ENCODE assay signal across 8 mouse cellular contexts in genomic region chr19:42147170-42147768, GRCm38 (mm10). TPM values are rescaled to one million over a fixed set of nuclear protein-coding genes. Genes with fewer than 3 reads are reported as not detected.
A peak's percentile ranks its signal among the peaks of the same experiment; 100 is the strongest.
DNase-seq lines count a peak whose midpoint lies in the region; ATAC-seq lines count a peak whose summit lies in the region.

TSS of gene Marveld1 (plus strand) at chr19:42147400.

- 0% methylated on average over 56 of the region's 57 CpGs for WGBS in embryonic facial prominence, embryonic 15.5 days
- WGBS in heart, embryonic 12.5 days = under 1% methylated on average over 54 of the region's 57 CpGs
- WGBS in kidney, embryonic 14.5 days = under 1% methylated on average over 21 of the region's 57 CpGs
- under 1% methylated on average over 30 of the region's 57 CpGs for WGBS in lung, embryonic 15.5 days

- peaks cover 55% of the 10 kb centered on the region for H3K4me1 ChIP-seq in embryonic facial prominence, embryonic 15.5 days
- H3K4me1 ChIP-seq in heart, embryonic 12.5 days (replicated peaks) = peaks cover 48% of the 10 kb centered on the region
- H3K4me1 ChIP-seq in kidney, embryonic 14.5 days (ENCODE audit: control insufficient read depth, insufficient read depth, low read length) = peaks cover 20% of the 10 kb centered on the region
- peaks cover 70% of the 10 kb centered on the region for H3K4me1 ChIP-seq in lung, embryonic 15.5 days

- H3K9me3 ChIP-seq in embryonic facial prominence, embryonic 15.5 days (replicated peaks) = no peaks in the 10 kb centered on the region
- no peaks in the 10 kb centered on the region for H3K9me3 ChIP-seq in heart, embryonic 12.5 days (replicated peaks)
- no peaks in the 10 kb centered on the region for H3K9me3 ChIP-seq in kidney, embryonic 14.5 days (ENCODE audit: control insufficient read depth, low read length)
- H3K9me3 ChIP-seq in lung, embryonic 15.5 days = no peaks in the 10 kb centered on the region

- ATAC-seq in embryonic facial prominence, embryonic 15.5 days (ENCODE audit: insufficient number of reproducible peaks, low FRiP score, low TSS enrichment, low read depth) = peak; percentile 85
- ATAC-seq in heart, embryonic 12.5 days (ENCODE audit: insufficient number of reproducible peaks, low FRiP score) = peak; percentile 79
- peak; percentile 76 for ATAC-seq in kidney, embryonic 14.5 days (ENCODE audit: low FRiP score, low TSS enrichment)
- peak; percentile 77 for ATAC-seq in lung, embryonic 15.5 days (ENCODE audit: borderline replicate concordance, extremely low read depth, low FRiP score, low TSS enrichment)

- peak within 1 kb of the TSS; percentile 95 for H3K27ac ChIP-seq in embryonic facial prominence, embryonic 15.5 days (replicated peaks)
- H3K27ac ChIP-seq in heart, embryonic 12.5 days (ENCODE audit: poor library complexity, severe bottlenecking) = peak within 1 kb of the TSS; percentile 90
- H3K27ac ChIP-seq in kidney, embryonic 14.5 days (ENCODE audit: low read depth, low read length) = peak within 1 kb of the TSS; percentile 90
- H3K27ac ChIP-seq in lung, embryonic 15.5 days = peak within 1 kb of the TSS; percentile 96

- H3K4me2 ChIP-seq in embryonic facial prominence, embryonic 15.5 days (replicated peaks) = peak within 1 kb of the TSS; percentile 76
- peak within 1 kb of the TSS; percentile 91 for H3K4me2 ChIP-seq in heart, embryonic 12.5 days
- peak within 1 kb of the TSS; percentile 74 for H3K4me2 ChIP-seq in kidney, embryonic 14.5 days (replicated peaks; ENCODE audit: low read depth, low read length)
- peak within 1 kb of the TSS; percentile 89 for H3K4me2 ChIP-seq in lung, embryonic 15.5 days

- peak within 1 kb of the TSS; percentile 77 for H3K4me3 ChIP-seq in embryonic facial prominence, embryonic 15.5 days (replicated peaks)
- peak within 1 kb of the TSS; percentile 77 for H3K4me3 ChIP-seq in heart, embryonic 12.5 days
- H3K4me3 ChIP-seq in kidney, embryonic 14.5 days (ENCODE audit: low read length) = peak within 1 kb of the TSS; percentile 71
- peak within 1 kb of the TSS; percentile 64 for H3K4me3 ChIP-seq in lung, embryonic 15.5 days

- DNase-seq in 3T3-L1 (ENCODE audit: low read depth, low spot score) = peak; percentile 88
- DNase-seq in adrenal gland, adult 8-10 months = peak; percentile 82
- peak; percentile 80 for DNase-seq in ovary, adult 18-20 months (ENCODE audit: low spot score)
- peak; percentile 66 for DNase-seq in urinary bladder, adult 2 months (ENCODE audit: low spot score)

- peak within 1 kb of the TSS; percentile 82 for H3K9ac ChIP-seq in embryonic facial prominence, embryonic 15.5 days
- peak within 1 kb of the TSS; percentile 91 for H3K9ac ChIP-seq in heart, embryonic 12.5 days
- peak within 1 kb of the TSS; percentile 77 for H3K9ac ChIP-seq in kidney, embryonic 14.5 days (ENCODE audit: low read depth, low read length)
- peak within 1 kb of the TSS; percentile 87 for H3K9ac ChIP-seq in lung, embryonic 15.5 days

- H3K36me3 ChIP-seq in embryonic facial prominence, embryonic 15.5 days = peaks cover 4% of the 10 kb centered on the region; the same call in 1 of the 2 replicates
- peaks cover 10% of the 10 kb centered on the region for H3K36me3 ChIP-seq in heart, embryonic 12.5 days
- H3K36me3 ChIP-seq in kidney, embryonic 14.5 days (ENCODE audit: control insufficient read depth, insufficient read depth, low read length) = peaks cover 7% of the 10 kb centered on the region; the same call in 1 of the 2 replicates
- H3K36me3 ChIP-seq in lung, embryonic 15.5 days = peaks cover 6% of the 10 kb centered on the region; the same call in 1 of the 2 replicates

- no peaks in the 10 kb centered on the region for H3K27me3 ChIP-seq in embryonic facial prominence, embryonic 15.5 days
- no peaks in the 10 kb centered on the region for H3K27me3 ChIP-seq in heart, embryonic 12.5 days (replicated peaks)
- no peaks in the 10 kb centered on the region; the same call in 1 of the 2 replicates for H3K27me3 ChIP-seq in kidney, embryonic 14.5 days (ENCODE audit: control insufficient read depth, insufficient read depth, low read length)
- no peaks in the 10 kb centered on the region for H3K27me3 ChIP-seq in lung, embryonic 15.5 days

RNA-seq across cellular contexts. Expression of gene Marveld1, which starts in this region (rescaled TPM):
- 10 to 100 TPM; 35.2 to 56.5 (median 47.4) TPM for total RNA-seq in adrenal gland, adult 8-10 months (2022)
- polyA plus RNA-seq in embryonic facial prominence, embryonic 15.5 days (2015; fragmentation: Nextera tagmentation; extraction: Ambion mirVana) = 15.2 and 20.3 TPM in 2 replicates
- 16.1 and 19.9 TPM in 2 replicates for polyA plus RNA-seq in heart, embryonic 12.5 days (2016; fragmentation: Nextera tagmentation; extraction: Ambion mirVana)
- 9.6 and 14.2 TPM in 2 replicates for polyA plus RNA-seq in kidney, embryonic 14.5 days (2014; fragmentation: Nextera tagmentation; extraction: Ambion mirVana)
- polyA plus RNA-seq in lung, embryonic 15.5 days (2015; fragmentation: Nextera tagmentation; extraction: Ambion mirVana) = 17.1 and 21.0 TPM in 2 replicates
- 186 and 267 TPM in 2 replicates for polyA plus RNA-seq in urinary bladder, adult 2 months (2012; rRNA removed)

Comparison
In these comparisons a context has a peak if more than half of its experiments do, and no peak if none do; other contexts are left out.
1. Peak in every context shown above with its lines: DNase-seq, ATAC-seq, H3K4me3 ChIP-seq and H3K27ac ChIP-seq.